Mouse (Mus musculus) neural tube, embryonic 15.5 days (tissue): ENCODE measurements around the gene Fam222a. TPM values are rescaled to one million over a fixed set of nuclear protein-coding genes. Genes with fewer than 3 reads are reported as not detected.
A peak's percentile ranks its signal among the peaks of the same experiment; 100 is the strongest.

ENCODE experiments used
- ATAC-seq: fragments of 200-750 bp; cut with Nextera tagmentation; 2 replicates; pipeline ENCODE4 v1.8.0; 2017; ENCODE audit warnings: mild to moderate bottlenecking, moderate TSS enrichment, moderate library complexity; ENCODE audit not compliant: low FRiP score
- H3K27ac ChIP-seq: fragments of 300-500 bp; sonication (generic); replicated peaks from 2 replicates; pipeline ENCODE4 v1.5.1; 2015; ENCODE audit warnings: mild to moderate bottlenecking, inconsistent platforms
- H3K27me3 ChIP-seq: fragments of 300-500 bp; sonication (generic); replicated peaks from 2 replicates; pipeline ENCODE4 v1.6.1; 2015; ENCODE audit warnings: inconsistent platforms
- H3K36me3 ChIP-seq: fragments of 300-500 bp; sonication (generic); 2 replicates; pipeline ENCODE4 v1.6.1; 2015; ENCODE audit warnings: inconsistent platforms
- H3K4me1 ChIP-seq: fragments of 300-500 bp; sonication (generic); 2 replicates; pipeline ENCODE4 v1.6.1; 2015; ENCODE audit warnings: inconsistent platforms
- H3K4me2 ChIP-seq: fragments of 300-500 bp; sonication (generic); 2 replicates; pipeline ENCODE4 v1.6.1; 2015; ENCODE audit warnings: inconsistent platforms, mild to moderate bottlenecking, moderate library complexity
- H3K4me3 ChIP-seq: fragments of 300-500 bp; sonication (generic); replicated peaks from 2 replicates; pipeline ENCODE4 v1.5.1; 2015; ENCODE audit warnings: mild to moderate bottlenecking, inconsistent platforms
- H3K9ac ChIP-seq: fragments of 300-500 bp; sonication (generic); replicated peaks from 2 replicates; pipeline ENCODE4 v1.6.1; 2015; ENCODE audit warnings: mild to moderate bottlenecking, inconsistent platforms
- H3K9me3 ChIP-seq: fragments of 300-500 bp; sonication (generic); replicated peaks from 2 replicates; pipeline ENCODE4 v1.6.1; 2016; ENCODE audit warnings: inconsistent platforms
- WGBS: fragments of 180-500 bp; shearing (Covaris S2); methylation state at CpG from one replicate; pipeline ENCODE4 v1.1.7; 2015; ENCODE audit warnings: mixed read lengths; 5-methylcytosine and 5-hydroxymethylcytosine counted together
- polyA plus RNA-seq: library from polyadenylated mRNA; unstranded; fragments of >200 nt; fragmentation: Nextera tagmentation; extraction: Ambion mirVana; gene quantifications from 2 replicates; pipeline ENCODE4 v1.2.1, GENCODE M21; 2015

The Fam222a gene
- 4.7 and 5.3 TPM in 2 replicates for polyA plus RNA-seq

DNA sequence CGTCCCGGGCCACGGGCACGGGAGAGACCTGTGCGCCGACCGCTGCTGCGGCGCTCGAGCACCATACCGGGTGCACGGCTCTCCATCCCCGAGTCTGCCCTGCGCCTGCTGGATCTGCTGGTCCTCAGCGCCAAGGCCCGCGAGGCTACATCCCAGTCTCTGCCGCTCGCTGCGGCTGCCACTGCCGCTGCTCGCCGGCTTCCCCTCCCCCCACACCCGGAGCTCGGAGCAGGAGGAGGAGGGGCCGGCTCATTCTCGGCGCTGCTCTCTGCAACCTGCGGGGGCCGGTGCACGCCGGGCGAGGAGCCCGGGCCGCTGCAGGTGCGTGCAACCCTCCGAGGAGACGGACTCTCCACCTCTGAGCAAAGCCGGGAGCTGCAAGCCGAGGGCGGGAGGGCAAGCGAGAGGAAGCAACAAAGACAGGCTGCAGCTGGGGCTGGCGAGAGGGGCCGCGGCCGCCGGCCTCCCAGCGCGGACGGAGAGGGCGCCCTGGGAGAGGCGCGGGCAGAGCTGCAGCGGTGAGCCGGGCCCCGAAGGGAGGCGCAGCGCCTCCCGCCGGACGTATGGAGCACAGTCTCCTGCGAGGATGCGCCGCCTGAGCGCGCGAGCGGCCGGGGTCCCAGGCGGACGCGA, at the start of gene Fam222a:
Gene Fam222a, plus strand, starts transcription at position 452 of the 633 bp plus-strand sequence.
- Histone ChIP-seq H3K27ac (peak within 1 kb of the TSS; percentile 89), H3K9ac (peak within 1 kb of the TSS; percentile 75), H3K4me1 (peaks cover 50% of the 10 kb centered on the region), H3K27me3 (0 out of 2 replicates have a peak, but pooled peaks cover 3% of the 10 kb centered on the region), H3K4me3 (peak within 1 kb of the TSS; percentile 93), H3K36me3 (no peaks in the 10 kb centered on the region), H3K4me2 (peak within 1 kb of the TSS; percentile 88), H3K9me3 (no peaks in the 10 kb centered on the region)
- WGBS, result under 1% methylated on average over 58 of the region's 72 CpGs
- ATAC-seq, result peak; percentile 74

DNA sequence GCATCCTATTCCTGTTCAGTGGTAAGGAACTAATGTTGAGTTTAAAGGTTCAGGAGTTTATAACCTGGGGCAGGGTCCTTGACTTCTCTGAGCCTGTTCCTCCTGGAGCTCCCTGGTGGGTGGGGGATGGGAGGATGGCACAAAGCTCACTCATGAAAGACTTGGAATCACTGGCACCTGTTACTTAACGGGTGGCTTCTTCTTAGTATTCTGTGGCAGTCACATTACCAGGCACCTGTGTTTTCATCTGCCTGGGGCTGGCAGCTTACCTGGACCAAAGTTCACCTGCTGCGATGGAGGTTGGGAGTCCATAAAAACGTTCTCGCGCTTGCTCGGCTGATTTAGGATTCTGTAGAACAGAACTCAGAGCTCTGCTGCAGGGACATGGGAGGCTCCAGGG, 39.5 kb upstream of the Fam222a start:
- no peak for ATAC-seq
- 87% methylated on average over 6 of the region's 6 CpGs for WGBS
- H3K36me3 ChIP-seq, result no peaks in the 10 kb centered on the region
- no peaks in the 10 kb centered on the region for H3K27me3 ChIP-seq
- no peak overlapping the region for H3K27ac ChIP-seq
- no peak overlapping the region for H3K9ac ChIP-seq
- H3K9me3 ChIP-seq, result no peaks in the 10 kb centered on the region
- no peak overlapping the region for H3K4me2 ChIP-seq
- H3K4me1 ChIP-seq, result peaks cover 7% of the 10 kb centered on the region; the same call in 1 of the 2 replicates
- H3K4me3 ChIP-seq, result no peak overlapping the region

DNA sequence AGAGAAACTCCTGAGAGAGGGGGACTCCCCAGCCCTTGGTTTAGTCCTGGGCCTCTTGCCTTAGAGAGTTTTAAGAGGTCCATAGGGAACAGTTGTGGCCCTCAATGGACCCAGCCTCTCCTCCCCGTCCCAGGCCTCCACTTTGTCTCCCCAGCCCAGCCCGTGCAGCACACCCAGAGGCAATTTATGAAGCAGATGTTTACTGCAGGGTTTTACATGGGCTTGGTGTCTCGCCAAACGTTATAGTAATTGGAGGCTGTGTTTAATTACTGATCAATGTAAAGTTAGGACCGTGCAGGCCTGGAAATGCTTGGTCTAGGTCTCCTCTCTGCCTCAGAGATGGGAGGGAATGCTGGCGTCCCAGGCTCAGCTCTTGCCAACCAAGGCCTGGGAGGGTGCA, 37.5 kb upstream of the Fam222a start:
- Histone ChIP-seq H3K4me3 (no peak overlapping the region), H3K27me3 (peaks cover 2% of the 10 kb centered on the region; the same call in 1 of the 2 replicates), H3K4me1 (peaks cover 7% of the 10 kb centered on the region; the same call in 1 of the 2 replicates), H3K4me2 (no peak overlapping the region), H3K9ac (no peak overlapping the region), H3K36me3 (no peaks in the 10 kb centered on the region), H3K9me3 (no peaks in the 10 kb centered on the region), H3K27ac (no peak overlapping the region)
- no peak for ATAC-seq
- 35% methylated on average over 6 of the region's 6 CpGs for WGBS

DNA sequence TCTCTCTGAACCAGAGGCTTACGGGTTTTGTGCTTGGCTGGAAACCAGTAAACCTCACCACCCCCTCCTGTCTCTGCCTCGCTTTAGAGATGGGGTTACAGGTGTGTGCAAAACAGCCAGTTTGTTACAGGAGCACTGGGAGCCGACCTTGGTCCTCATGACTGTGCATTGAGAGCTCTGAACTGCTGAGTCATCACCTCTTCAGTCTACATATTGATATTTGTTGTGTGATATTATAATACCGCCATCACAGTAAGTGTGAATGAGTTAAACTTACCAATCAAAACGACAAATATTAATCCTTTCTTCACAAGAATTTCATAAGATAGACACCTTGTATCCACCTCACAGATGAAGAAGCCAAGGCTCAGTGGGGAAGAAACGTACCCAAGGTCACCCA, 35.8 kb upstream of the Fam222a start:
- ATAC-seq, result no peak
- H3K36me3 ChIP-seq, result no peaks in the 10 kb centered on the region
- peaks cover 14% of the 10 kb centered on the region; the same call in 1 of the 2 replicates for H3K27me3 ChIP-seq
- WGBS, result 79% methylated on average over 6 of the region's 6 CpGs
- H3K27ac ChIP-seq, result no peak overlapping the region
- no peak overlapping the region for H3K9ac ChIP-seq
- H3K4me2 ChIP-seq, result no peak overlapping the region
- H3K4me3 ChIP-seq, result no peak overlapping the region
- H3K4me1 ChIP-seq, result peaks cover 7% of the 10 kb centered on the region; the same call in 1 of the 2 replicates
- H3K9me3 ChIP-seq, result no peaks in the 10 kb centered on the region

DNA sequence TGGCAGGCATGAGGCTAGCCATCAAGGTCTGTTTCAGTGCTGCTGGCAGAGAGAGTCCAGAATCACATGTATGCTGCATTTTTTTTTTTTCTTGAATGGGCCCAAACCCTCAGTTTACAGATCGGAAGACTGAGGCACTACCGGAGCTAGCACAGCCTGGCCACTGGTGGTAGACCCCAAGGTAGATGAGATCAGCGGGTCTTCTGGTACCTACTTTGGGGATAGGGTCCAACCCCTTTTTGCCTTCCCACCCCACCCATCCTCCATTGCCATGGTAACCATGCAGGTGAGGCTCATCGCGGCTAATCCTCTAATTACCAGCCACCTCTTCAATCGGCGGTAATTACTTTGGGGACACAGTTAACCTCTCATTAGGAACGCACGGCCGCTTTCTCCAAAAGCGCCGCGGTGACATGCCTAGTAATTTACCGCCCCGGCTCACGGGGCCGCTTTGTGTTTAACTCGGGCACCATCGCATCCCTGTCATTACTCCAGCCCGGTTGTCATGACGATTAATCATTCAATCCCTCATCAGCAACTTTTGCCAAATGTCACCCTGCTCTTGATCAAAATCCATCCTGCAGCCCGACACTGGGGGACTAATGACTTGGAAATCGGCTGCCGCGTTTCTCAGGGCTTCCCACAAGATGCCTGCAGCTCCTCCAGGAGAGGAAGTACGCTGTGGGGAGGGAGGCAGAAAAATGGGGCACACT, 30.4 kb upstream of the Fam222a start:
- H3K4me2 ChIP-seq, result peak overlapping the region; percentile 46
- H3K4me3 ChIP-seq, result no peak overlapping the region
- 7% methylated on average over 26 of the region's 26 CpGs for WGBS
- peaks cover 18% of the 10 kb centered on the region; the same call in 1 of the 2 replicates for H3K27me3 ChIP-seq
- H3K4me1 ChIP-seq, result peaks cover 21% of the 10 kb centered on the region
- H3K9ac ChIP-seq, result peak overlapping the region; percentile 2; the same call in 1 of the 2 replicates
- H3K9me3 ChIP-seq, result 0 out of 2 replicates have a peak, but pooled peaks cover under 1% of the 10 kb centered on the region
- H3K36me3 ChIP-seq, result no peaks in the 10 kb centered on the region
- no peak overlapping the region for H3K27ac ChIP-seq
- no peak for ATAC-seq

DNA sequence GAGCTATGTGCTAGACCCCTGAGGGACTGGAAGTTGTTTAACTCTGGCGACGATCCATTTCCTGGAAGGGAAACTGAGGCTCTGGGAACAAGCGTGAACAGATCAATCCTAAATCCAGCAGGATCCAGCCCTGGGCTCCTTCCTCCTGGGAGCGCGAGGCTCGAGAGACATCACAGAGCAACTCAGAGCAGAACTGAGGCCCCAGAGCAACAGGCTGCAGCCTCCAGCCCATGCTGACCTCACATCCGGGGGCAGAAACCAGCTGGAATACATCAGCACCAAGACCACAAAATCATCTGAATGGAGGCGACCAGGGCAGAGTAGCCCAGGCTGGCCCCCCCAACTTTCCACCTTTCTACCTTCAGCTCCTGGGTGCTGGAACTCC, 29.8 kb upstream of the Fam222a start:
- no peak overlapping the region for H3K27ac ChIP-seq
- 0 out of 2 replicates have a peak overlapping the region, but pooled peaks have one; percentile 2 for H3K9ac ChIP-seq

DNA sequence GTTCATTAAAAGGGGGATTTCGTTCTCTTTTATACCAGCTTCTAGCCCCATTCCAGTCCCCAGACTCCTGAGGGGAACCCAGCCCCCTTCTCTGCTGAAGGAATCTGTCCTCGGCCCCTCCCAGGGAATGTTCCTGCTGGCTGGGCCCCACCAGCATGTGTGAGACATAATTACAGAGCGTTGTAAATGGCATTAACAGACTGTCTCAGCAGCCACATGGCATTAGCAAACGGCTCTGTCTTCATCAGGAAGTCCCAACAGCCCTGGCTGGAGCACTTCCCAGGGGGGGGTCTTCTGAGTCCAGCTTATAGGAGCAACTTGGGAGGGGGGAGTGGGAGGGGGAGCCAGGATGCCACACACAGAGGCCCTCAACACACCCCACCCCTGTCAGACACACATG, 29.1 kb upstream of the Fam222a start:
- ATAC-seq, result no peak
- Histone ChIP-seq H3K4me3 (no peak overlapping the region), H3K9ac (no peak overlapping the region), H3K9me3 (0 out of 2 replicates have a peak, but pooled peaks cover 4% of the 10 kb centered on the region), H3K4me1 (peaks cover 21% of the 10 kb centered on the region), H3K36me3 (no peaks in the 10 kb centered on the region), H3K4me2 (no peak overlapping the region), H3K27me3 (peaks cover 18% of the 10 kb centered on the region; the same call in 1 of the 2 replicates), H3K27ac (no peak overlapping the region)
- WGBS, result 12% methylated on average over 4 of the region's 4 CpGs

More for the DNA sequence above, 29.8 kb upstream of the Fam222a start:
- 8% methylated on average over 8 of the region's 8 CpGs for WGBS
- peaks cover 18% of the 10 kb centered on the region; the same call in 1 of the 2 replicates for H3K27me3 ChIP-seq
- 0 out of 2 replicates have a peak, but pooled peaks have one; percentile 36 for ATAC-seq
- peak overlapping the region; percentile 46 for H3K4me2 ChIP-seq
- no peak overlapping the region for H3K4me3 ChIP-seq
- peaks cover 21% of the 10 kb centered on the region for H3K4me1 ChIP-seq
- no peaks in the 10 kb centered on the region for H3K36me3 ChIP-seq
- 0 out of 2 replicates have a peak, but pooled peaks cover 4% of the 10 kb centered on the region for H3K9me3 ChIP-seq

DNA sequence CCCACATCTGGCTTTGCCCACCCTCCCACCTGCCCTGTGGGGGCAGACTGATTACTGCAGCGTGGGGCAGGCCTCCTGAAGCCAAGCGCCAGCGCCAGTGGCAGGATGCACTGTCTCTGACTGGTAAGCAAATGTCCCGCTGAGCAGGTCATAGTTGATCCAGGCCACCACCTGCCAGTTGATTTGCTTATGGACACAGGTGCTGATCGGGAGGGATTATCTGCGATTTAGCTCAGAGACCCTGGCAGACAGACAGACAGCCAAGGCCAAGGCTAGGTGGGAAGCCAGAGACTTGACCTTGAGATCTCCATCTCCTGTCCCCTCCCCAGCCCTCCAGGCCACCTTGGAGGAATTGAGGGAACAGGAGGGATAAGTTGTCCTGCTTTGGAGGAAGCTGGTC, 28.1 kb upstream of the Fam222a start:
- WGBS, result 73% methylated on average over 6 of the region's 6 CpGs
- H3K9ac ChIP-seq, result no peak overlapping the region
- H3K4me2 ChIP-seq, result no peak overlapping the region
- no peak for ATAC-seq
- no peak overlapping the region for H3K27ac ChIP-seq
- H3K27me3 ChIP-seq, result peaks cover 18% of the 10 kb centered on the region; the same call in 1 of the 2 replicates
- H3K36me3 ChIP-seq, result no peaks in the 10 kb centered on the region
- H3K4me1 ChIP-seq, result peaks cover 21% of the 10 kb centered on the region
- H3K4me3 ChIP-seq, result no peak overlapping the region
- H3K9me3 ChIP-seq, result 0 out of 2 replicates have a peak, but pooled peaks cover 4% of the 10 kb centered on the region

DNA sequence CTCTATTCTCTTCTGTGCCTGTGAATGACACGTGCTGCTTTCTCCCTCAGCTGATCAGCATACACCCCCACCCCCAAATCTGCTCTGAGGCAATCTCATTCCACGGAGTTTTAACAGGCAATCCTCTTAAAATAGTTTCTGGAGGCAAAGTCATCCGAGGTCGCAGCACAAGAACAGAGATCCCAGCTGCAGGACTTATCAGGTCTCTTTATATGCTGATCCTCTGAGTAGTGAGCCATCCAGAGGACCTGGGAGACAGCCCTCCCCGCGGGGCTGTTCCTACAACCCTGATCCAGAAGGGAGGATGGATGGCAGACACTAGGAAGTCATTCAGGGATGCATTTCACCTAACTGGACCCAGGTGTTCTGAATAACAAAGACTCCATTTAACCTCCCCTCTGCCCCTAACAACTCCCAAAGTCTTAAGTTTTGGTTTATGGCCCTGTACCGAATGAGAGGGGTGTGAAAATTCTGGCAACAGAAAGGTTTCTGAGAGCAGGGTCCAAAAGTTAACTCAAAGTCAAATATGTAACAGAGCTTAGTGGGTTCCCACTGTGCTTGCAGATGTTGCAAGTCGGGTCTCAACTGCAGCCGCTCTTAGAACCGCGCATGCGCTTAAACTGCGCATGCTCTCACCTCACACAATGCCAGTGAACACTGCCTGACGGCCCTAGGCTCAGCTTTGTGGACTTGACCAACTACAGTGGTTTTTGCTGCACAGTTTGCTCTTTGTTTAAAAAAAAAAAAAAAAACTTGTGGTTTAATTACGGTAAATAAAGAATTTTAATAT, 26.0 kb upstream of the Fam222a start:
- H3K9me3 ChIP-seq, result 0 out of 2 replicates have a peak, but pooled peaks cover 4% of the 10 kb centered on the region
- H3K4me3 ChIP-seq, result no peak overlapping the region
- H3K27me3 ChIP-seq, result peaks cover 7% of the 10 kb centered on the region; the same call in 1 of the 2 replicates
- no peaks in the 10 kb centered on the region for H3K36me3 ChIP-seq
- no peak overlapping the region for H3K27ac ChIP-seq
- peaks cover 21% of the 10 kb centered on the region for H3K4me1 ChIP-seq
- H3K4me2 ChIP-seq, result no peak overlapping the region
- no peak overlapping the region for H3K9ac ChIP-seq
- ATAC-seq, result no peak
- 32% methylated on average over 15 of the region's 15 CpGs for WGBS

DNA sequence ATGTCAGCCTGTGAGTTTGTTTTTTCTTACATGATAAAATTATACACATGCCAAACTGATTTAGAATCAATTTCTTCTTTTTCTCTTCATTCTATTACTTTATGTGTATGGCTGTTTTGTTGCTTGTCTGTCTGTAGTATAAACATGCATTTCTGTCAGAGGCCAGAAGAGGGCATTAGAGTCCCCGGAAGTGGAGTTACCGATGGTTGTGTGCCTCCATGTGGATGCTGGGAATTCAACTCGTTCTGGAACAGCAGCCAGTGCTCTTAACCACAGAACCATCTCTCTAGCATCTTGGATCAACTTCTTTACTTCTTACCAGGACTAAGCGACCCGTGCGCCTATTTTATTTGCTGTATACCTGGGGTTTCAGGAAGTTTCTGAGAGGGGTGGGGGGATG, 24.2 kb upstream of the Fam222a start:
- 90% methylated on average over 6 of the region's 6 CpGs for WGBS
- Histone ChIP-seq H3K9me3 (0 out of 2 replicates have a peak, but pooled peaks cover 4% of the 10 kb centered on the region), H3K4me3 (no peak overlapping the region), H3K9ac (no peak overlapping the region), H3K4me2 (no peak overlapping the region), H3K36me3 (no peaks in the 10 kb centered on the region), H3K4me1 (peaks cover 6% of the 10 kb centered on the region), H3K27ac (no peak overlapping the region), H3K27me3 (peaks cover 3% of the 10 kb centered on the region; the same call in 1 of the 2 replicates)
- no peak for ATAC-seq

DNA sequence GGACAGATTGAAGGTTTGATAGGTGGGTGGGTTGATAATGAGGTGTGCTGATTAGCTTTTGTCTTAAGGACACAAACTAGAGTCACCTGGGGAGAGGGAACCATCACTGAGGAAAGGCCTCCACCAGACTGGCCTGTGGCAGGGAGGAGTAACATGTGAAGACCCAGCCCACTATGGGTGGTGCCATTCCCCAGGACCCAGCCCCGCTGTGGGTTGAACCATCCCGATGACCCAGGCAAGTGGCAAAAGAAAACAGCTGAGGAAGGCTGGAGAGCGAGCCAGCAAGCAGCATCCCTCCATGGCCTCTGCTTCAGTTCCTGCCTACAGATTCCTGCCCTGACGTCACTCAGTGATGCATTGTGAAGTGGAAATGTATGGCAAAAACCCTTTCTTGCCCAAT, 23.6 kb upstream of the Fam222a start:
- Histone ChIP-seq H3K36me3 (no peaks in the 10 kb centered on the region), H3K4me1 (peaks cover under 1% of the 10 kb centered on the region), H3K9ac (no peak overlapping the region), H3K4me3 (no peak overlapping the region), H3K4me2 (no peak overlapping the region), H3K9me3 (0 out of 2 replicates have a peak, but pooled peaks cover 4% of the 10 kb centered on the region), H3K27ac (no peak overlapping the region), H3K27me3 (peaks cover 3% of the 10 kb centered on the region; the same call in 1 of the 2 replicates)
- ATAC-seq, result no peak
- WGBS, result 93% methylated on average over 4 of the region's 4 CpGs
